Mouse (Mus musculus) C3H10T1/2 (cell line): Measurements from ENCODE around the gene Zfp977. TPM values are rescaled to one million over a fixed set of nuclear protein-coding genes. Genes with fewer than 3 reads are reported as not detected.

Experiments
- polyA plus RNA-seq, 2 experiments: library from polyadenylated mRNA; unstranded; fragments of >200 nt; fragmentation: generic; extraction: Trizol; gene quantifications; one replicate each; pipeline ENCODE4 v1.2.1; 2012; ENCODE audit warnings: missing spikeins in 2 of 2

The Zfp977 gene
- under 1 TPM in 1 of 2 experiments, not detected in 1; 0.13 TPM for polyA plus RNA-seq

DNA sequence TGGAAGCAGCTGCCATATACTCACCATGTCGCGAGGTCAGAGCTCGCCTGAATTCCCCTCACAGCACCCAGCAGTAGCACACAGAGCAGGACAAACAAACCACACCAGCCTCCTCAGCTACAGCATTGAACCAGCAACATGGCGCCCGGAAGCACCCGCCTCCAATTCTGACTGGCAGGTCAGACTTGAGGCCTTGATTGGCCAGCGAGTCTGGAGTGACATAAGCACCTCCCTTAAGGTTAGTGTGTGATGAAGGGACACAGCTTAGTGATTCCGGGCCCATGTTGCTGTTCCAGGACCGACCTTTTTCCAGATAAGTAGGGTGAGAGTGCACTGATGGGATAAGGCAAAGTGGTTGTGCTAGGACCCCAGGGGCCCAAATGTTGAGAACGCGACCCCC, at the start of gene Zfp977:
Gene Zfp977, minus strand, starts transcription at position 135 of the 400 bp plus-strand sequence.

DNA sequence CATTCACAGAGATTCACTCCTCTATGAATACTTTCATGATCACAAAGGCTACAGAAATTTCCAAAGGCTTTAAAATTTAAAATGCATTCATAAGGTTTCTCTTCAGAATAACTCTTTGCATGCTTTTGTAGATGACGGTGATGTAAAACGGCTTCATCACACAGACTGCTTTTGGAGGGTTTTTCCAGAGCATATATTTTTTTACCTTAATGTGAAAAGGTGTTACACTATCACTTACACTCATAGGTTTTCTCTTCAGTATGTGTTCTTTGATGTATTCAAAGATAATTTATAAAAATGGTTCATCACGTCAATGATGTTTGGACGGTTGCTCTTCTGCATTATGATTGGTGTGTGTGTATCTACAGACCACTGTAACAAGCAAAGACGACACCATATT, 13.9 kb downstream of the Zfp977 start, which contains the start of gene Gm21028:
Gene Gm21028, minus strand, starts transcription at position 101 of the 400 bp plus-strand sequence.

Other genes starting within 250 kb of the Zfp977 start
- gene 4933421I07Rik, start 144.4 kb downstream of the Zfp977 start, polyA plus RNA-seq: not detected
- gene Zfp141, start 86.8 kb downstream of the Zfp977 start, polyA plus RNA-seq: 1 to 10 TPM in 1 of 2 experiments, under 1 TPM in 1; 0.07 to 1.0 TPM
- not detected for gene Gm21028, start 14.0 kb downstream of the Zfp977 start, polyA plus RNA-seq
- gene Zfp976, start 50.0 kb upstream of the Zfp977 start, polyA plus RNA-seq: under 1 TPM; 0.01 to 0.15 TPM
- gene Zfp975, start 100.2 kb upstream of the Zfp977 start, polyA plus RNA-seq: under 1 TPM; 0.02 to 0.51 TPM
- not detected for gene Gm17067, start 134.5 kb upstream of the Zfp977 start, polyA plus RNA-seq
- not detected for gene Vmn2r62, start 201.0 kb upstream of the Zfp977 start, polyA plus RNA-seq